Mouse (Mus musculus): ENCODE measurements around the gene Rnaseh2a.

DNA sequence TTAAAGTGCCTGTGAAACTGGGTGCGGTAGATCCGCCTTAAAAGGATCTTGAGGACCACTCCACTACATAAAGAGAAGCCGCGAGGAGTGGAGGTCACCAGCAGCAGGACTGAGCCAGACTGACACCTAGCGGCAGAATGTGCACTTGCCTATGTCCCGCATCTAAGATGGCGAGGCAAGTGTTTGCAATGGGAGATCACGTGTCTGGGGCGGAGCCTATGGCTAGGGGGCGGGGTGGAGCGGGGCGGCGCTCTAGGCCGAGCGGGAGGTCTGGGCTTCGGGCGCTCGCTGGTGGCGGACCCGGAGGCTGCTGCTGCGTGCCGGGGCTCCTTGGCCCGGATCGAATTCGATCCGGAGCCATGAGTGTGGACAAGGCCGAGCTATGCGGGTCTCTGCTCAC is 20.8 kb upstream of the Rnaseh2a start, which contains the start of gene Hook2:
- TF ChIP-seq POLR2A (IDR thresholded peaks at IDR 0.05; ENCODE audit: extremely low read depth, insufficient read depth, low read length) = peak; percentile 56; the same call in 1 of the 2 replicates
- TF ChIP-seq CTCF (IDR thresholded peaks at IDR 0.05; ENCODE audit: low read depth, low read length) = peak; percentile 99
